Mouse (Mus musculus) liver, postnatal 0 days (tissue): ENCODE results near the gene Fat3.

ENCODE experiments used
- CTCF ChIP-seq: sonication (generic); IDR thresholded peaks from 2 replicates; pipeline ENCODE4 v1.5.1; 2016; ENCODE audit warnings: antibody characterized with exemption, low read depth
- EP300 ChIP-seq: IDR thresholded peaks from 2 replicates; pipeline ENCODE4 v1.6.1; 2016; ENCODE audit warnings: antibody characterized with exemption, low read depth, mild to moderate bottlenecking

- TF ChIP-seq CTCF (no peak), EP300 (no peak)
Measured at GRCm38 (mm10) chr9:15920271-15920670, 580.8 kb downstream of the Fat3 start.
